Comparison of ENCODE assay signal across 30 mouse cellular contexts in genomic region chr2:166195041-166195440, GRCm38 (mm10). TPM values are rescaled to one million over a fixed set of nuclear protein-coding genes. Genes with fewer than 3 reads are reported as not detected.
DNase-seq lines count a peak whose midpoint lies in the region; ATAC-seq and TF ChIP-seq lines count a peak whose summit lies in the region.
"Had no signal": no experiment of that assay in that cellular context is flagged by ENCODE, and none has a peak within 500 bp of the region (broad histone marks: within the 10 kb centered on the region; RNA-seq: fewer than 3 reads in every experiment).

No protein-coding gene starts in this region.

- no peaks in the 10 kb centered on the region for H3K36me3 ChIP-seq in kidney, adult 2 months (ENCODE audit: control insufficient read depth, insufficient read depth, low read length)
- no peaks in the 10 kb centered on the region for H3K36me3 ChIP-seq in kidney, embryonic 14.5 days (ENCODE audit: control insufficient read depth, insufficient read depth, low read length)
- no peaks in the 10 kb centered on the region for H3K36me3 ChIP-seq in embryonic facial prominence, embryonic 12.5 days
- H3K36me3 ChIP-seq: heart, embryonic 15.5 days; hindbrain, embryonic 13.5 days; kidney, embryonic 15.5 days; midbrain, embryonic 12.5 days had no signal

- peak overlapping the region; percentile 27; the same call in 1 of the 2 replicates for H3K27ac ChIP-seq in kidney, adult 2 months (ENCODE audit: insufficient read depth, low read depth, low read length)
- H3K27ac ChIP-seq in kidney, embryonic 14.5 days (ENCODE audit: low read depth, low read length) = no peak overlapping the region
- H3K27ac ChIP-seq in embryonic facial prominence, embryonic 12.5 days = peak overlapping the region; percentile 12; the same call in 1 of the 2 replicates
- H3K27ac ChIP-seq: hindbrain, embryonic 13.5 days; kidney, embryonic 15.5 days; liver, embryonic 14.5 days; midbrain, embryonic 12.5 days; stomach, postnatal 0 days had no signal

- no peak overlapping the region for H3K9ac ChIP-seq in kidney, embryonic 14.5 days (ENCODE audit: low read depth, low read length)
- H3K9ac ChIP-seq in embryonic facial prominence, embryonic 12.5 days = no peak overlapping the region
- H3K9ac ChIP-seq: heart, embryonic 15.5 days; hindbrain, embryonic 13.5 days; kidney, embryonic 15.5 days; liver, embryonic 14.5 days; midbrain, embryonic 12.5 days had no signal

- no peak overlapping the region for H3K4me3 ChIP-seq in kidney, adult 2 months (ENCODE audit: insufficient read depth, low read depth, low read length)
- H3K4me3 ChIP-seq in kidney, embryonic 14.5 days (ENCODE audit: low read length) = no peak overlapping the region
- H3K4me3 ChIP-seq in embryonic facial prominence, embryonic 12.5 days = no peak overlapping the region
- H3K4me3 ChIP-seq: heart, embryonic 15.5 days; hindbrain, embryonic 13.5 days; kidney, embryonic 15.5 days; midbrain, embryonic 12.5 days had no signal

- H3K27me3 ChIP-seq in kidney, adult 2 months (replicated peaks; ENCODE audit: control insufficient read depth, insufficient read depth, low read length) = no peaks in the 10 kb centered on the region
- H3K27me3 ChIP-seq in kidney, embryonic 14.5 days (ENCODE audit: control insufficient read depth, insufficient read depth, low read length) = no peaks in the 10 kb centered on the region
- no peaks in the 10 kb centered on the region for H3K27me3 ChIP-seq in embryonic facial prominence, embryonic 12.5 days
- H3K27me3 ChIP-seq: heart, embryonic 15.5 days had no signal

- no peak for ATAC-seq in kidney, embryonic 14.5 days (ENCODE audit: low FRiP score, low TSS enrichment)
- ATAC-seq in embryonic facial prominence, embryonic 12.5 days (ENCODE audit: insufficient number of reproducible peaks, insufficient read depth, low FRiP score, low TSS enrichment) = no peak
- peak; percentile 83 for ATAC-seq in monocyte, adult 5-6 weeks (replicated peaks; ENCODE audit: insufficient number of reproducible peaks, low FRiP score, low TSS enrichment, poor library complexity, severe bottlenecking)
- ATAC-seq: CD4-positive, CD25-positive, alpha-beta regulatory T cell, adult 4 months; forebrain, embryonic 14.5 days; intestine, embryonic 16.5 days; Patski had no signal

- 70% methylated on average over 6 of the region's 6 CpGs for WGBS in kidney, adult 2 months
- 81% methylated on average over 6 of the region's 6 CpGs for WGBS in kidney, embryonic 14.5 days
- WGBS in embryonic facial prominence, embryonic 12.5 days = 64% methylated on average over 6 of the region's 6 CpGs

- no peak overlapping the region for H3K4me2 ChIP-seq in kidney, embryonic 14.5 days (replicated peaks; ENCODE audit: low read depth, low read length)
- H3K4me2 ChIP-seq in embryonic facial prominence, embryonic 12.5 days (replicated peaks) = no peak overlapping the region
- H3K4me2 ChIP-seq: hindbrain, embryonic 13.5 days; kidney, embryonic 15.5 days; midbrain, embryonic 12.5 days had no signal

- no peak for TF ChIP-seq POLR2A in kidney, adult 2 months (IDR thresholded peaks at IDR 0.05; ENCODE audit: low read depth, low read length)

- no peak for TF ChIP-seq CTCF in kidney, adult 2 months (conservative IDR thresholded peaks at IDR 0.05; ENCODE audit: insufficient read depth, insufficient read length, low read depth, low read length)

- H3K4me1 ChIP-seq in kidney, adult 2 months (ENCODE audit: control insufficient read depth, insufficient read depth, low read length) = peaks cover 11% of the 10 kb centered on the region; the same call in 1 of the 2 replicates
- H3K4me1 ChIP-seq in kidney, embryonic 14.5 days (ENCODE audit: control insufficient read depth, insufficient read depth, low read length) = peaks cover 8% of the 10 kb centered on the region
- peaks cover 56% of the 10 kb centered on the region for H3K4me1 ChIP-seq in embryonic facial prominence, embryonic 12.5 days

- H3K9me3 ChIP-seq in kidney, embryonic 14.5 days (ENCODE audit: control insufficient read depth, low read length) = no peaks in the 10 kb centered on the region; the same call in 1 of the 2 replicates
- peaks cover 3% of the 10 kb centered on the region; the same call in 1 of the 2 replicates for H3K9me3 ChIP-seq in embryonic facial prominence, embryonic 12.5 days
- H3K9me3 ChIP-seq: heart, embryonic 15.5 days; hindbrain, embryonic 13.5 days; midbrain, embryonic 12.5 days had no signal

- peak; percentile 24 for DNase-seq in kidney, adult 2 months
- peak; percentile 63 for DNase-seq in ES-CJ7 (ENCODE audit: low read depth, low spot score)
- DNase-seq in spleen, adult 18-20 months = no peak
- no peak for DNase-seq in layer of hippocampus, adult 8-10 months (ENCODE audit: low spot score in 2 of 2)
- DNase-seq: adrenal gland, postnatal 25 days; cerebellum, adult 2 months; cerebellum, postnatal 14 days; layer of hippocampus, postnatal 36 days; left cerebral cortex, postnatal 4 days; liver; lung, adult 2 months; lung, postnatal 10 days; retina, postnatal 1 day; right cerebral cortex, postnatal 14 days; thymus, adult 18-20 months; thymus, postnatal 36 days had no signal

RNA-seq across cellular contexts. Expression of gene Sulf2, which starts 39.6 kb away (rescaled TPM):
- polyA plus RNA-seq in kidney, adult 2 months (2012; rRNA removed) = 18.6 and 23.8 TPM in 2 replicates
- 69.3 and 80.4 TPM in 2 replicates for polyA plus RNA-seq in kidney, embryonic 14.5 days (2014; fragmentation: Nextera tagmentation; extraction: Ambion mirVana)
- 229 and 238 TPM in 2 replicates for polyA plus RNA-seq in embryonic facial prominence, embryonic 12.5 days (2016; fragmentation: Nextera tagmentation; extraction: Ambion mirVana)
- 20.9 to 75.7 TPM (median 27.3 TPM) in 3 replicates for total RNA-seq in monocyte, adult 5-6 weeks (2017)
- 100 to 1,000 TPM; 103 to 126 (median 119) TPM for total RNA-seq in layer of hippocampus, adult 8-10 months (2022)
- total RNA-seq: MEL had no signal

Comparison
In these comparisons a context has a peak if more than half of its experiments do, and no peak if none do; other contexts are left out.
1. DNase-seq: peak in kidney, adult 2 months (single experiment) and ES-CJ7 (single experiment); none in spleen, adult 18-20 months (0 of 2) and layer of hippocampus, adult 8-10 months (0 of 2).